Mouse (Mus musculus) cerebellum, postnatal 14 days (tissue): ENCODE results near the gene Nfrkb.
A peak's percentile ranks its signal among the peaks of the same experiment; 100 is the strongest.

Source experiments
- DNase-seq, 2 experiments: peaks; one replicate each; pipeline ENCODE4 v3.0.0; 2021; ENCODE audit warnings: mixed read lengths in 2 of 2

Gene Nfrkb

GRCm38 (mm10) chr9:31430011-31430410, 44.0 kb downstream of the Nfrkb start:
- DNase-seq = no peak

DNA sequence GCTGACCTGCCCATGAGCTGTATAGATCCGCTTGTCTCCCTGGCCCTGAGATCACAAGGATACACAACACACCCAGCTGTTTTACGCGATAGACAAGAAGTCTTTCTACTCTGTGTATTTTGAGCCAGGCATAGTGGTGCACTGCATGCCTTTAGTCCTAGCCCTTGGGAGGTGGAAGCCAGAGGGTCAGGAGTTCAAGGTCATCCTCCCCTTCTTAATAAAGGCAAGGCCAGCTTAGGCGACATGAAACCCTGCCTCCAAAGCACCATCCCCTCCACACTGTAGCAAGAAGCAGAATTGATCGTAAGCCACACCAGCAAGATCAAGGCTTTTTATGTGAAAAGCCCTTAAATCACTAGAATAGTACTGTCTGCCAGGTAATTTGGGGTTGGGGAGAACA, 45.8 kb downstream of the Nfrkb start:
- no peak for DNase-seq

DNA sequence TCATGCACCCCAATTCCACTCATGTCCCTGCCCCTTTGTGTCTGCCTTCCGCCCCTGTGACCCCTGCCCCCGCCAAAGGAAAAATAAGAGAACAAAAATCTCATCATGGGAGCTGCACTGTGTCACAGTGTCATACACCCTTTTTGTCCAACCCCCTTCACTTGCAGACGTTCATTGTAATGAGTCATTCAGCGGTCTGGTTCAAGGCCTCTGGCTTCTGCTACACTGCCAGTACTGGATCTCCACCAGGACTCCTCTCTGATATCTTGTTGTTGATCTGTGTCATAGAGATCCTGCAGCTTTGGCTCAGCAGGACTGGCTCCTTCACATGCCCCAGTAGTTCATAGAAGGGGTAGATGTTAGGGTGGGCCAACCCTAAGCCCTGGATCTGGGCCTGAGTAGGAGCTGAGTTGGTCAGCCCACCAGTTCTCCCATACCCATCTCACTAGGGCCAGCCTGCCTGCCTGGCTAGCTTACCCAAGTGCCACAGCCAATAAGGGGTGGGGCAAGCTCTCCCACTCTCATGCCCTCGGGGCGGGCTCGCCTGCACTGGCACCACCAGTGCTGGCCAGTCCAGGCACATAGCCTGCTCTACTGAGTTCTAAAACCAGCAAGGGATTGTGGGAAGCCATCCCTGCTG, 46.5 kb downstream of the Nfrkb start:
- peak; percentile 14 to 15 for DNase-seq

- no peak for DNase-seq
Measured at GRCm38 (mm10) chr9:31433431-31433830, 47.4 kb downstream of the Nfrkb start.

- no peak for DNase-seq
Measured at GRCm38 (mm10) chr9:31435415-31435814, 49.4 kb downstream of the Nfrkb start.

GRCm38 (mm10) chr9:31437861-31438260, 51.9 kb downstream of the Nfrkb start:
- no peak for DNase-seq

GRCm38 (mm10) chr9:31438834-31439233, 52.8 kb downstream of the Nfrkb start:
- DNase-seq = no peak

DNA sequence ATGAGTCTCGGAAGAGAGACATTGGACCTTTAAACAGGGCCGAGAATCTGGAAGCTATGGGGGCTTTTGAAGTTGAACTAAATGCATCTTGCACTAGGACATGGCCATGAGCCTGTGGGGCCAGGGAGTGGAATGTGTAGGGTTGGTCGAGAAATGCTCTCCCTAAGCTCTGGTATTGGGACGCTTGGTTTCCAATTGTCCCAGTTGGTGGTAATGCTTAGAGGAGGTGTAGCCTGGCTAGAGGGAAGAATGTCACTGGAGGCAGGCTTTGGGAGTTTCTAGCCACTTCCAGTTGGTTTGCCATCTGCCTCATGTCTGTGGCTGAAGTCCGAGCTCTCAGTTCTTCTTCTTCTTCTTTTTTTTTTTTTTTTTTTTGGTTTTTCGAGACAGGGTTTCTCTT, 53.3 kb downstream of the Nfrkb start:
- DNase-seq = no peak

DNA sequence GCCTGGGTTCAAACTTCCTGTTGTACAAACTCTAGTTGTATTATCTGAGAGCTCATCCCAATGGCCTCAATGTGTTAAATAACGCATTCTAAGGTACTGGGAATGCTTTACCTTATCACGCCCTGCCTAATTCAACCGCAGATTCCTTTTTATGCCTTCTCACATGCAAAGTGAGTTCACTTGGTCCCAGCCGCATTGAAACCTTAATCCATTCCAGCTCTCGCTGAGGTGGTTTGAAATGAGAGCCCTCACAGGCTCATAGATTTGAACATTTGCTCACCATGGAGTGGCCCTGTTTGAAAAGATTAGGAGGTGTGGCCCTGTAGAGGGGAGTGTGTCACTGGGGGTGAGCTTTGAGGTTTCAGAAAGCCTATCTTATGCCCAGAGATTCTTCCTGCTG, 54.4 kb downstream of the Nfrkb start:
- no peak for DNase-seq

GRCm38 (mm10) chr9:31441487-31441886, 55.5 kb downstream of the Nfrkb start:
- DNase-seq = no peak

- no peak for DNase-seq
Measured at GRCm38 (mm10) chr9:31444236-31444635, 58.2 kb downstream of the Nfrkb start.

DNA sequence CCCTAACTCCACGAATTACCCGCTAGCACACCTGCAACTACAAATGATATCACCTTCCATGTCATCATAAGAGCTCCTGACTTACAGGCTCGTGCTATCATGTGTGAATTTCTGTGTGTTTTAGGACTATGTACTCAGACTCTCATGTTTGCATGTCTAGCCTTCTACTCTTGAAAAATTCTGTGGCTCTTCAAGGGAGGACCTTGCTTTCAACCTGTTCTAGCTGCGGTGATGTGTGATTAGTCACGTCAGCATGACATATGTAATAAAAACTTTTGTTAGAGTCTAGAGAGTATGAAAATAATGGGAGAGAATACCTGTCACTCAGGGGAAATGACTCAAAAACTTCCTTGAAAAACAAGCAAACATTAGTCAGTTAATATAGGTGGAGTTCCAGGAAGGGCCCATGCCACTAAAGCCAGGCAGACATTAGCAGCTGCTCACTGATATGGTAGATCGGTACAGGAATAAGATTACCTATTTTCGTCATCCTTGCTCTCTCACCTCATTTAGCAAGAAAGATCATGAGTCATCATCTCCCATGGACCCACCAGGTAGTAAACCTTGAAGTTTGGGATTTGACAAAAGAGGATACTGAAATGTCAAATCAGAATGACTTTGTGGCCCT, 63.3 kb downstream of the Nfrkb start:
- no peak for DNase-seq

DNA sequence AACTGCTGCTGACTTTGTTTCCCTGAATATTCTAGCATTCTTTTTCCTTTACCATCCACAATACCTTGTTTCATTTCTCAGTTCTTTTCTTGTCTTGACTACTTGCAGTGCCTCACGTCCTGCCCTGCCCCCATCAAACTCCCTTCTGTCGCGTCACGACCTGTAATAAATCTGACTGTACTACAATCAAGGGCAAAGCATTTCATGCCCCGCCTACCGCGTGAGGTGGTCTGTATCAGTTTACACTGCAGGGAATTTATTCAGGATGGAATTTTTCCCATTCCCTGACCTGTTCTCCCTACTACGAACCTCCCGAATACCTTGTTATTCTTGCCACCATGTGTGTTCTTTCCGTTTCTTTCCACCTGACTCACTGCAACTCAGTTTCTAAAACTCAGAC, 66.2 kb downstream of the Nfrkb start:
- DNase-seq = no peak

GRCm38 (mm10) chr9:31454356-31454755, 68.4 kb downstream of the Nfrkb start:
- DNase-seq = no peak

DNA sequence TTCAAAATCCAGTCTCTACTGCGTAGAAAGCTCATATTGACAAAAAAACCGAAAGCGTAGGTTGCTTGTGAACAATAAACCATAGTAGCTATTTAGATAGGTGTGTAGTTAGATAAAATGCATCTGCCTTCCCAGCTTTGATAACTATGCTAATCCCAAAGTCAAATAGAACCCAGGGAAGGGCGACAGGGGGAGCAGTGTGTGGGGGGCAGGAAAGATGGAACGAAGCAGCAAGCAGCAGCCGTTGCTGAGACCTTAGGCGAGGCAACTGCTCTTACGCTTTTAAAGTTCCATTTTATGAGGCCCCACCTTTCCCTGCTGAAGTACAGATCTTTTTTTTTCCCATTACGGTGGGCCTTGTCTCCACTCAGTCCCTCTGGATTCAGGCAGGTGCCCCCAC, 77.2 kb downstream of the Nfrkb start:
- DNase-seq = no peak

- DNase-seq = peak in 1 of 2 experiments; percentile 6
Measured at GRCm38 (mm10) chr9:31463692-31464474, 77.9 kb downstream of the Nfrkb start, which contains the start of gene Tmem45b. TSS of gene Tmem45b (minus strand) at chr9:31464462.
